Mouse (Mus musculus): ENCODE results near the gene Pacs1.

DNA sequence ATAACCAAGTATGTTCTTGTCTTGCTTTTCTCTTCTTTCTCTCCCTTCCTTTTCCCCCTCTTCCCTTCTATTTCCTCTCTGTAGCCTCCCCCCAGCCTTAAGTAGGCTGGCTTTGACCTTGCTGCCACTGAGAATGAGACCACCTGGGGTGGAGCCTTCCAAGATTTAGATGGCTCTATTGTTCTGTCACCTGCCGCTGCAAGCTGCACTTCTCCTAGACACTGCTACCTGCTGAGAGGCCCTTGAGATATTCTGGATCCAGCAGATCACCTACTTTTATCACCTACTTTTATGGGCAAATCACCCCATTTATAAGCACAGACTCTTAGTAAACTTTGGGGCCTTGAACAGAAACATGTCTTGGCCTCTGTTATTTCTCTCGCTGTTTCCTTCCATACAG lies 48.3 kb downstream of the Pacs1 start:
- TF ChIP-seq CTCF (IDR thresholded peaks at IDR 0.05; ENCODE audit: low read depth) (no peak), EP300 (IDR thresholded peaks at IDR 0.05; ENCODE audit: low read depth) (no peak)

Data from liver, embryonic 14.5 days (tissue).